Mouse (Mus musculus) stomach, postnatal 0 days (tissue): ENCODE measurements around the gene Agk.

Experiments used
- CTCF ChIP-seq: IDR thresholded peaks from 2 replicates; pipeline ENCODE4 v1.5.1; 2016; ENCODE audit warnings: antibody characterized with exemption, low read depth, mild to moderate bottlenecking, moderate library complexity
- EP300 ChIP-seq: optimal IDR thresholded peaks from 2 replicates; pipeline ENCODE3; 2016; ENCODE audit warnings: antibody characterized with exemption

DNA sequence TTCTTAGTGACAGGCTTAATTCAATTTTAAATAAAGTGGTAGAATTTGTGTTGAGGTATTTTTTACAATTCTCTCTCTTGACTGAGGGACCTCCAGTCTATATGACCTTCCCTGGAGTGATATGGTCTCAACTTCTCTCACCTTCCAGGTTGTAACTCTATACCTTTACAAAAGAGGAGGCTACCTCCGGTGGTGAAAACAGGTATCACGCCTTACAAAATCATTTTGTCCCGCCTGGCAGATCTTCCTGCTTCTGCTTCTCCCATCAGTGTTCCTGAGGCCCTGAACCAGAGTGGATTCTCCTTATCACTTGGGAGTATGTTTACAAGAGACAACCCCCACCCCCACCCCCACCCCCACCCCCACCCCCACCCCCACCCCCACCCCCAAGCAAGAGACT is 116.8 kb downstream of the Agk start:
- peak; percentile 49 for TF ChIP-seq CTCF
- no peak for TF ChIP-seq EP300
